Mouse (Mus musculus) kidney, adult 18-20 months (tissue): ENCODE measurements around the gene Cutc.
A peak's percentile ranks its signal among the peaks of the same experiment; 100 is the strongest.

Experiments
- DNase-seq: peaks from one replicate; pipeline ENCODE4 v3.0.0; 2021

Gene Cutc

GRCm38 (mm10) chr19:43754237-43754636 lies 1.4 kb downstream of the Cutc start:
- no peak for DNase-seq

- no peak for DNase-seq
Measured at GRCm38 (mm10) chr19:43754872-43755271, 2.1 kb downstream of the Cutc start.

- peak; percentile 80 for DNase-seq
Measured at GRCm38 (mm10) chr19:43760504-43760903, 7.7 kb downstream of the Cutc start.

- no peak for DNase-seq
Measured at GRCm38 (mm10) chr19:43761543-43762256, 8.9 kb downstream of the Cutc start.

- no peak for DNase-seq
Measured at GRCm38 (mm10) chr19:43762410-43762809, 9.6 kb downstream of the Cutc start.

- no peak for DNase-seq
Measured at GRCm38 (mm10) chr19:43766451-43766850, 13.7 kb downstream of the Cutc start.

GRCm38 (mm10) chr19:43767549-43768322 lies 14.9 kb downstream of the Cutc start:
- DNase-seq = peak; percentile 25

- no peak for DNase-seq
Measured at GRCm38 (mm10) chr19:43769366-43769960, 16.7 kb downstream of the Cutc start.

GRCm38 (mm10) chr19:43770584-43770983 lies 17.8 kb downstream of the Cutc start:
- no peak for DNase-seq

GRCm38 (mm10) chr19:43771499-43771969 lies 18.7 kb downstream of the Cutc start:
- no peak for DNase-seq

GRCm38 (mm10) chr19:43772311-43772710 lies 19.5 kb downstream of the Cutc start:
- DNase-seq = no peak

- DNase-seq = no peak
Measured at GRCm38 (mm10) chr19:43775433-43775832, 22.6 kb downstream of the Cutc start.

GRCm38 (mm10) chr19:43776561-43776960 lies 23.8 kb downstream of the Cutc start:
- no peak for DNase-seq

- no peak for DNase-seq
Measured at GRCm38 (mm10) chr19:43777308-43777707, 24.5 kb downstream of the Cutc start.

GRCm38 (mm10) chr19:43780391-43780790 lies 27.6 kb downstream of the Cutc start:
- no peak for DNase-seq

GRCm38 (mm10) chr19:43781980-43782379 lies 29.2 kb downstream of the Cutc start, which contains the start of gene Abcc2:
Abcc2 (plus strand) TSS chr19:43782192.
- DNase-seq = peak; percentile 72

GRCm38 (mm10) chr19:43784761-43785160 lies 32.0 kb downstream of the Cutc start:
- no peak for DNase-seq

GRCm38 (mm10) chr19:43786249-43787026 lies 33.6 kb downstream of the Cutc start:
- DNase-seq = no peak

- DNase-seq = no peak
Measured at GRCm38 (mm10) chr19:43789817-43790216, 37.0 kb downstream of the Cutc start.

GRCm38 (mm10) chr19:43792537-43792936 lies 39.7 kb downstream of the Cutc start:
- no peak for DNase-seq

- DNase-seq = no peak
Measured at GRCm38 (mm10) chr19:43793951-43794350, 41.2 kb downstream of the Cutc start.

GRCm38 (mm10) chr19:43795511-43795910 lies 42.7 kb downstream of the Cutc start:
- no peak for DNase-seq

- no peak for DNase-seq
Measured at GRCm38 (mm10) chr19:43797216-43797615, 44.4 kb downstream of the Cutc start.
